Mouse (Mus musculus) small intestine, adult 2 months (tissue): ENCODE data around the gene Selenon. TPM values are rescaled to one million over a fixed set of nuclear protein-coding genes. Genes with fewer than 3 reads are reported as not detected.

Experiments used
- H3K27ac ChIP-seq: fragments of 200-500 bp; 2 replicates; pipeline ENCODE4 v1.5.1; 2012; ENCODE audit warnings: low read depth, low read length, control low read depth, inconsistent platforms; ENCODE audit not compliant: insufficient read depth
- H3K27me3 ChIP-seq: fragments of 200-500 bp; 2 replicates; pipeline ENCODE4 v1.6.1; 2012; ENCODE audit warnings: mild to moderate bottlenecking, moderate library complexity, low read length, inconsistent platforms; ENCODE audit not compliant: control insufficient read depth, insufficient read depth
- H3K36me3 ChIP-seq: fragments of 200-500 bp; 2 replicates; pipeline ENCODE4 v1.6.1; 2012; ENCODE audit warnings: mild to moderate bottlenecking, low read length, control low read depth, inconsistent platforms; ENCODE audit not compliant: control insufficient read depth, insufficient read depth
- H3K4me1 ChIP-seq: fragments of 200-500 bp; 2 replicates; pipeline ENCODE4 v1.6.1; 2012; ENCODE audit warnings: low read length, inconsistent platforms, mixed read lengths; ENCODE audit not compliant: control insufficient read depth, insufficient read depth, insufficient read length
- H3K4me3 ChIP-seq: fragments of 200-500 bp; 2 replicates; pipeline ENCODE4 v1.5.1; 2012; ENCODE audit warnings: low read depth, mild to moderate bottlenecking, control low read depth, inconsistent platforms, low read length, moderate library complexity
- CTCF ChIP-seq: fragments of 200-500 bp; IDR thresholded peaks from 2 replicates; pipeline ENCODE4 v1.5.1; 2012; ENCODE audit warnings: low read depth, mild to moderate bottlenecking, control low read depth, inconsistent platforms, low read length, moderate library complexity, mixed read lengths; ENCODE audit not compliant: insufficient replicate concordance, insufficient read length; ENCODE audit errors: extremely low read depth
- POLR2A ChIP-seq: fragments of 200-500 bp; IDR thresholded peaks from 2 replicates; pipeline ENCODE4 v1.6.1; 2012; ENCODE audit warnings: low read depth, mild to moderate bottlenecking, control low read depth, inconsistent platforms, low read length, moderate library complexity
- WGBS: fragments of 180-500 bp; shearing (Covaris S2); methylation state at CpG from one replicate; pipeline ENCODE4 v1.1.7; 2018; 5-methylcytosine and 5-hydroxymethylcytosine counted together
- polyA plus RNA-seq: library from polyadenylated mRNA; depleted of rRNA; stranded (reverse); fragments of >200 nt; gene quantifications from 2 replicates; pipeline ENCODE4 v1.2.3, GENCODE M21; 2012

Selenon gene
- polyA plus RNA-seq, 1 experiment: 4.8 TPM

- no peak overlapping the region for H3K4me3 ChIP-seq
- H3K27me3 ChIP-seq: no peaks in the 10 kb centered on the region
- TF ChIP-seq POLR2A (no peak), CTCF (no peak)
- WGBS: 84% methylated on average over 1 of the region's 1 CpGs
- H3K4me1 ChIP-seq: peaks cover 10% of the 10 kb centered on the region
- no peak overlapping the region for H3K27ac ChIP-seq
- no peaks in the 10 kb centered on the region for H3K36me3 ChIP-seq
Observed at GRCm38 (mm10) chr4:134586631-134587030, 34.7 kb upstream of the Selenon start.

GRCm38 (mm10) chr4:134586126-134586525 is 34.2 kb upstream of the Selenon start:
- Histone ChIP-seq H3K36me3 (no peaks in the 10 kb centered on the region), H3K27ac (no peak overlapping the region), H3K4me1 (peaks cover 5% of the 10 kb centered on the region), H3K27me3 (no peaks in the 10 kb centered on the region), H3K4me3 (no peak overlapping the region)
- WGBS: 82% methylated on average over 7 of the region's 7 CpGs
- TF ChIP-seq CTCF (no peak), POLR2A (no peak)

GRCm38 (mm10) chr4:134583513-134583912 is 31.5 kb upstream of the Selenon start:
- WGBS: 41% methylated on average over 3 of the region's 3 CpGs
- TF ChIP-seq POLR2A (no peak), CTCF (peak; percentile 46; the same call in 1 of the 2 replicates)
- H3K27me3 ChIP-seq: no peaks in the 10 kb centered on the region

GRCm38 (mm10) chr4:134581365-134581764 is 29.4 kb upstream of the Selenon start:
- Histone ChIP-seq H3K27me3 (no peaks in the 10 kb centered on the region), H3K27ac (no peak overlapping the region), H3K4me3 (no peak overlapping the region), H3K4me1 (peaks cover 6% of the 10 kb centered on the region; the same call in 1 of the 2 replicates), H3K36me3 (no peaks in the 10 kb centered on the region)
- TF ChIP-seq CTCF (no peak), POLR2A (no peak)
- WGBS: 77% methylated on average over 8 of the region's 8 CpGs

More at GRCm38 (mm10) chr4:134583513-134583912, 31.5 kb upstream of the Selenon start:
- Histone ChIP-seq H3K36me3 (no peaks in the 10 kb centered on the region), H3K27ac (no peak overlapping the region), H3K4me3 (no peak overlapping the region), H3K4me1 (peaks cover 9% of the 10 kb centered on the region)

GRCm38 (mm10) chr4:134580351-134581148 is 28.6 kb upstream of the Selenon start:
- Histone ChIP-seq H3K36me3 (no peaks in the 10 kb centered on the region), H3K4me3 (no peak overlapping the region), H3K27ac (no peak overlapping the region), H3K27me3 (no peaks in the 10 kb centered on the region), H3K4me1 (peaks cover 6% of the 10 kb centered on the region; the same call in 1 of the 2 replicates)
- WGBS: 86% methylated on average over 15 of the region's 15 CpGs
- no peak for TF ChIP-seq CTCF
- no peak for TF ChIP-seq POLR2A

GRCm38 (mm10) chr4:134579620-134580019 is 27.7 kb upstream of the Selenon start:
- H3K36me3 ChIP-seq: no peaks in the 10 kb centered on the region
- H3K27me3 ChIP-seq: no peaks in the 10 kb centered on the region
- 35% methylated on average over 5 of the region's 5 CpGs for WGBS
- H3K4me1 ChIP-seq: peaks cover 6% of the 10 kb centered on the region; the same call in 1 of the 2 replicates
- no peak for TF ChIP-seq CTCF
- TF ChIP-seq POLR2A: no peak
- no peak overlapping the region for H3K27ac ChIP-seq
- no peak overlapping the region for H3K4me3 ChIP-seq

- 19% methylated on average over 11 of the region's 11 CpGs for WGBS
- Histone ChIP-seq H3K27me3 (no peaks in the 10 kb centered on the region), H3K36me3 (no peaks in the 10 kb centered on the region), H3K27ac (no peak overlapping the region), H3K4me3 (no peak overlapping the region), H3K4me1 (peaks cover 6% of the 10 kb centered on the region; the same call in 1 of the 2 replicates)
- no peak; the same call in 1 of the 2 replicates for TF ChIP-seq POLR2A
- peak; percentile 29; the same call in 1 of the 2 replicates for TF ChIP-seq CTCF
Observed at GRCm38 (mm10) chr4:134579212-134579611, 27.2 kb upstream of the Selenon start.

GRCm38 (mm10) chr4:134578407-134578806 is 26.4 kb upstream of the Selenon start:
- TF ChIP-seq CTCF (no peak), POLR2A (no peak)
- Histone ChIP-seq H3K27ac (no peak overlapping the region), H3K4me3 (no peak overlapping the region), H3K4me1 (peaks cover 6% of the 10 kb centered on the region; the same call in 1 of the 2 replicates), H3K27me3 (no peaks in the 10 kb centered on the region), H3K36me3 (no peaks in the 10 kb centered on the region)
- 66% methylated on average over 5 of the region's 5 CpGs for WGBS
